Mouse (Mus musculus) MEL (cell line): ENCODE results near the gene Prnd.

Experiments
- CHD1 ChIP-seq: IDR thresholded peaks from 2 replicates; pipeline ENCODE4 v1.6.1; 2012; ENCODE audit warnings: low read depth, mild to moderate bottlenecking, inconsistent platforms, low read length, improper control_type of control experiment
- ETS1 ChIP-seq: IDR thresholded peaks from 2 replicates; pipeline ENCODE4 v1.6.1; 2012; ENCODE audit warnings: low read depth, mild to moderate bottlenecking, inconsistent platforms, low read length, improper control_type of control experiment, moderate library complexity
- GATA1 ChIP-seq: IDR thresholded peaks from 2 replicates; pipeline ENCODE4 v1.6.1; 2011; ENCODE audit warnings: low read depth, low read length, improper control_type of control experiment
- JUND ChIP-seq: IDR thresholded peaks from 2 replicates; pipeline ENCODE4 v1.6.1; 2011; ENCODE audit warnings: low read depth, mild to moderate bottlenecking, improper control_type of control experiment, low read length
- MAX ChIP-seq: IDR thresholded peaks from 2 replicates; pipeline ENCODE4 v1.6.1; 2011; ENCODE audit warnings: low read length, improper control_type of control experiment
- MAZ ChIP-seq: IDR thresholded peaks from 2 replicates; pipeline ENCODE4 v1.6.1; 2012; ENCODE audit warnings: low read depth, mild to moderate bottlenecking, inconsistent platforms, low read length, improper control_type of control experiment
- MEF2A ChIP-seq: IDR thresholded peaks from 2 replicates; pipeline ENCODE4 v1.6.1; 2014; ENCODE audit warnings: low read depth, mild to moderate bottlenecking, inconsistent platforms, low read length, improper control_type of control experiment; ENCODE audit not compliant: poor library complexity, insufficient replicate concordance, severe bottlenecking; ENCODE audit errors: extremely low read depth
- POLR2A ChIP-seq, 2 experiments: IDR thresholded peaks; 2 replicates each; pipeline ENCODE4 v1.6.1; 2011 to 2012; ENCODE audit warnings: low read length in 2 of 2, mild to moderate bottlenecking in 2 of 2, control low read depth in 1 of 2, improper control_type of control experiment in 1 of 2, low read depth in 1 of 2, moderate library complexity in 1 of 2; ENCODE audit not compliant: control insufficient read depth in 1 of 2, insufficient read depth in 1 of 2, poor library complexity in 1 of 2
- POLR2AphosphoS2 ChIP-seq: IDR thresholded peaks from 2 replicates; pipeline ENCODE4 v1.6.1; 2011; ENCODE audit warnings: low read length, improper control_type of control experiment
- SIN3A ChIP-seq: IDR thresholded peaks from 2 replicates; pipeline ENCODE4 v1.6.1; 2012; ENCODE audit warnings: low read length, improper control_type of control experiment, inconsistent platforms
- SMC3 ChIP-seq: IDR thresholded peaks from 2 replicates; pipeline ENCODE4 v1.6.1; 2011; ENCODE audit warnings: low read depth, low read length, improper control_type of control experiment
- UBTF ChIP-seq: IDR thresholded peaks from 2 replicates; pipeline ENCODE4 v1.6.1; 2012; ENCODE audit warnings: low read depth, mild to moderate bottlenecking, inconsistent platforms, low read length, improper control_type of control experiment, moderate library complexity, borderline replicate concordance; ENCODE audit not compliant: insufficient read depth

DNA sequence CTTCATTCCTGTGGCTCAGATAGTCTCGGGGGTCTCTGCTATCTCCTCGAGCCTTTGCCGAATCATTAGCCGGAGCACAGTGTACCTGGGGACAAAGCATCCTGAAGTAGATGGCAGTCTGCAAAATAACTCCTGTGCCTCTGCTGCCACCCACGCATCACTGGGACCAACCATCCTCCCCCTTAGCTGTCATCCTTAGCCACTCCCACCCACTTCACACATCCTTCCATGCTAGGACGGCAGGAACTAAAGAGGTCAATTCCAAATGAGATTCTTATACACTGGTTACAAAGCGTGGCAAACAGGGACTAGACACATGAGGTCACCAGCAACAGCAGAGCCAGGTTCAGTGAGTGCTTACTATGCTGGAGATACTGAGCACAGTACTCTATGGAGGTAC, 45.7 kb downstream of the Prnd start:
- TF ChIP-seq CHD1 (no peak), MEF2A (no peak), POLR2A (IDR thresholded peaks at IDR 0.05; ENCODE audit: control insufficient read depth in 1 of 2, insufficient read depth in 1 of 2, low read depth in 1 of 2, low read length in 2 of 2, poor library complexity in 1 of 2) (no peak), SMC3 (no peak), POLR2AphosphoS2 (no peak), JUND (no peak), ETS1 (no peak), SIN3A (no peak), MAZ (no peak), UBTF (no peak), GATA1 (no peak), MAX (no peak)
